Mouse (Mus musculus): Measurements from ENCODE around the gene Adgrf5. TPM values are rescaled to one million over a fixed set of nuclear protein-coding genes. Genes with fewer than 3 reads are reported as not detected.

Gene Adgrf5
- polyA plus RNA-seq, 1 experiment, result 56.0 TPM

GRCm38 (mm10) chr17:43378703-43379102, 18.5 kb downstream of the Adgrf5 start:
- DNase-seq (ENCODE audit: low read depth), result no peak

- peak; percentile 6 for DNase-seq (ENCODE audit: low read depth)
These were observed 26.1 kb downstream of the Adgrf5 start for GRCm38 (mm10) chr17:43386331-43386730.

- no peak for DNase-seq (ENCODE audit: low read depth)
These were observed 26.9 kb downstream of the Adgrf5 start for GRCm38 (mm10) chr17:43387171-43387570.

GRCm38 (mm10) chr17:43389256-43389655, 29.0 kb downstream of the Adgrf5 start:
- no peak for DNase-seq (ENCODE audit: low read depth)

GRCm38 (mm10) chr17:43392191-43392590, 31.9 kb downstream of the Adgrf5 start:
- DNase-seq (ENCODE audit: low read depth), result no peak

- DNase-seq (ENCODE audit: low read depth), result no peak
These were observed 33.4 kb downstream of the Adgrf5 start for GRCm38 (mm10) chr17:43393669-43394068.

- no peak for DNase-seq (ENCODE audit: low read depth)
These were observed 35.4 kb downstream of the Adgrf5 start for GRCm38 (mm10) chr17:43395400-43396258.

GRCm38 (mm10) chr17:43398612-43399011, 38.4 kb downstream of the Adgrf5 start:
- no peak for DNase-seq (ENCODE audit: low read depth)

GRCm38 (mm10) chr17:43399151-43399550, 38.9 kb downstream of the Adgrf5 start:
- no peak for DNase-seq (ENCODE audit: low read depth)

- no peak for DNase-seq (ENCODE audit: low read depth)
These were observed 40.2 kb downstream of the Adgrf5 start for GRCm38 (mm10) chr17:43400483-43400882.

GRCm38 (mm10) chr17:43403851-43404250, 43.6 kb downstream of the Adgrf5 start:
- DNase-seq (ENCODE audit: low read depth), result no peak

GRCm38 (mm10) chr17:43404408-43404807, 44.2 kb downstream of the Adgrf5 start:
- DNase-seq (ENCODE audit: low read depth), result no peak

- DNase-seq (ENCODE audit: low read depth), result no peak
These were observed 46.1 kb downstream of the Adgrf5 start for GRCm38 (mm10) chr17:43406321-43406720.

GRCm38 (mm10) chr17:43407548-43407947, 47.3 kb downstream of the Adgrf5 start:
- DNase-seq (ENCODE audit: low read depth), result no peak

- no peak for DNase-seq (ENCODE audit: low read depth)
These were observed 52.9 kb downstream of the Adgrf5 start for GRCm38 (mm10) chr17:43413182-43413581.

- DNase-seq (ENCODE audit: low read depth), result no peak
These were observed 59.0 kb downstream of the Adgrf5 start for GRCm38 (mm10) chr17:43419204-43419603.

GRCm38 (mm10) chr17:43420381-43420780, 60.1 kb downstream of the Adgrf5 start:
- no peak for DNase-seq (ENCODE audit: low read depth)

GRCm38 (mm10) chr17:43423953-43424352, 63.7 kb downstream of the Adgrf5 start:
- DNase-seq (ENCODE audit: low read depth), result no peak

- no peak for DNase-seq (ENCODE audit: low read depth)
These were observed 71.4 kb downstream of the Adgrf5 start for GRCm38 (mm10) chr17:43431692-43432091.

GRCm38 (mm10) chr17:43434485-43434884, 74.2 kb downstream of the Adgrf5 start:
- no peak for DNase-seq (ENCODE audit: low read depth)

- no peak for DNase-seq (ENCODE audit: low read depth)
These were observed 91.0 kb downstream of the Adgrf5 start for GRCm38 (mm10) chr17:43451216-43451615.

- peak; percentile 4 for DNase-seq (ENCODE audit: low read depth)
These were observed 98.3 kb downstream of the Adgrf5 start for GRCm38 (mm10) chr17:43458598-43458997.

GRCm38 (mm10) chr17:43459737-43460230, 99.5 kb downstream of the Adgrf5 start:
- no peak for DNase-seq (ENCODE audit: low read depth)
